ENCODE assay signal across 16 mouse cellular contexts in genomic region chr9:99499336-99499735, GRCm38 (mm10). TPM values are rescaled to one million over a fixed set of nuclear protein-coding genes. Genes with fewer than 3 reads are reported as not detected.
"Had no signal": no experiment of that assay in that cellular context is flagged by ENCODE, and none has a peak within 500 bp of the region (broad histone marks: within the 10 kb centered on the region; RNA-seq: fewer than 3 reads in every experiment).

No protein-coding gene starts in this region.

- H3K4me1 ChIP-seq: kidney, embryonic 15.5 days; limb, embryonic 15.5 days; liver, embryonic 15.5 days; midbrain, embryonic 13.5 days had no signal

- ATAC-seq: midbrain, embryonic 13.5 days had no signal

- DNase-seq: kidney, adult 2 months; kidney, postnatal 14 days; layer of hippocampus, postnatal 36 days; lung, embryonic 14.5 days; lung, postnatal 10 days; right cerebral cortex, adult 18-20 months; right cerebral cortex, postnatal 25 days; thymus, postnatal 36 days had no signal

- H3K4me3 ChIP-seq: kidney, embryonic 15.5 days; limb, embryonic 15.5 days; liver, embryonic 15.5 days; midbrain, embryonic 13.5 days had no signal

- H3K27me3 ChIP-seq: kidney, embryonic 15.5 days; limb, embryonic 15.5 days; liver, embryonic 15.5 days; midbrain, embryonic 13.5 days had no signal

- H3K27ac ChIP-seq: kidney, embryonic 15.5 days; limb, embryonic 15.5 days; liver, embryonic 15.5 days; macrophage; midbrain, embryonic 13.5 days had no signal

- H3K9me3 ChIP-seq: kidney, embryonic 15.5 days; limb, embryonic 15.5 days; liver, embryonic 15.5 days; midbrain, embryonic 13.5 days had no signal

- H3K9ac ChIP-seq: kidney, embryonic 15.5 days; limb, embryonic 15.5 days; liver, embryonic 15.5 days; lung, embryonic 14.5 days; midbrain, embryonic 13.5 days had no signal

- H3K4me2 ChIP-seq: kidney, embryonic 15.5 days; limb, embryonic 15.5 days; liver, embryonic 15.5 days; lung, embryonic 14.5 days; midbrain, embryonic 13.5 days had no signal

RNA-seq across cellular contexts. Expression of gene Nme9, which starts 48.1 kb away (rescaled TPM):
- total RNA-seq: left cerebral cortex, postnatal 25 days had no signal
- polyA plus RNA-seq: limb, embryonic 11.5 days; limb, embryonic 15.5 days; liver, embryonic 15.5 days; lung, embryonic 14.5 days; macrophage; neural tube, embryonic 14.5 days had no signal
